Mouse (Mus musculus) neural tube, embryonic 12.5 days (tissue): ENCODE data around the gene Srprb. TPM values are rescaled to one million over a fixed set of nuclear protein-coding genes. Genes with fewer than 3 reads are reported as not detected.
A peak's percentile ranks its signal among the peaks of the same experiment; 100 is the strongest.

Experiments
- ATAC-seq: fragments of 200-750 bp; cut with Nextera tagmentation; 2 replicates; pipeline ENCODE4 v1.8.0; 2017; ENCODE audit warnings: low read depth, mild to moderate bottlenecking, moderate TSS enrichment, moderate library complexity; ENCODE audit not compliant: low FRiP score
- H3K27ac ChIP-seq: fragments of 300-500 bp; sonication (generic); 2 replicates; pipeline ENCODE4 v1.5.1; 2016
- H3K27me3 ChIP-seq: fragments of 300-500 bp; sonication (generic); replicated peaks from 2 replicates; pipeline ENCODE4 v1.6.1; 2016; ENCODE audit warnings: mild to moderate bottlenecking
- H3K36me3 ChIP-seq: fragments of 300-500 bp; sonication (generic); 2 replicates; pipeline ENCODE4 v1.6.1; 2016; ENCODE audit warnings: mild to moderate bottlenecking
- H3K4me1 ChIP-seq: fragments of 300-500 bp; sonication (generic); 2 replicates; pipeline ENCODE4 v1.6.1; 2016
- H3K4me2 ChIP-seq: fragments of 300-500 bp; sonication (generic); replicated peaks from 2 replicates; pipeline ENCODE4 v1.6.1; 2016; ENCODE audit warnings: mild to moderate bottlenecking
- H3K4me3 ChIP-seq: fragments of 300-500 bp; sonication (generic); 2 replicates; pipeline ENCODE4 v1.5.1; 2016
- H3K9ac ChIP-seq: fragments of 300-500 bp; sonication (generic); 2 replicates; pipeline ENCODE4 v1.6.1; 2016; ENCODE audit warnings: mild to moderate bottlenecking
- H3K9me3 ChIP-seq: fragments of 300-500 bp; sonication (generic); 2 replicates; pipeline ENCODE4 v1.6.1; 2016; ENCODE audit warnings: mild to moderate bottlenecking
- WGBS: fragments of 180-500 bp; shearing (Covaris S2); methylation state at CpG from one replicate; pipeline ENCODE4 v1.1.7; 2016; 5-methylcytosine and 5-hydroxymethylcytosine counted together
- polyA plus RNA-seq: library from polyadenylated mRNA; unstranded; fragments of >200 nt; fragmentation: Nextera tagmentation; extraction: Ambion mirVana; gene quantifications from 2 replicates; pipeline ENCODE4 v1.2.1, GENCODE M21; 2016

Gene Srprb
- 54.0 and 54.3 TPM in 2 replicates for polyA plus RNA-seq

DNA sequence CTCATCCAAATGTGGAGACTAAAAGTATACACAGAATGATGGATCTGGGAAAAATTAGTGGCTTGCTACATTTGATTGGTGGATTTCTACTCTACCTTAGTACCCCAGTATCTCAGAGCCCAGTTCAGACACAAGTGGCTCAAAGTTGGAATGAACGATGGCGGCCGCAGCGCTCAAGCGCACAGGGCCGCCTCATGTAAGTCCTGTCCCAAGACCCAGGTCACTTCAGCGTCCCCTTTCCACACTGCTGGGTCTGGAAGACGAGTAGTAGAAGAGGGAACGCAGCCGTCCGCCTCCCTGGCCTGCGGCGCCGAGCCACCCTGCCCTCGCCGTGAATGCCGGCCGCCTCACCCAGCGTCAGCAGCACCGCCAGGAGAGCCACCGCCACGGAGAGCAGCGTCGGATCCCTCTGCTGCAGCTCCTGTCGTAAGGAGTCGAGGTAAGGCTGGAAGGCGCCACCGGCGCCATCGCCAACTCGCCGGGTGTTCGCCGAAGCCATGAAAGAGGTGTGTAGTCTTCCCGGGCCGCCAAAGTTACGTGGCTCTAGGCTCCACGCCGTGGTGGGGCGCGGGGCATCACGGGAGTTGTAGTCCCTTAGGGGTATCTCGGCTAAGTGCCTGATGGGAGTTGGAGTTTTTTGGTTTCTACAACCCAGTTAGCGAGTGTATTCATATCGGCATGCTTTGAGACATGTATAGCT lies at the start of gene Srprb:
TSS of gene Srprb (minus strand) at position 577 of the 700 bp plus-strand sequence.
- H3K4me1 ChIP-seq: peaks cover 3% of the 10 kb centered on the region; the same call in 1 of the 2 replicates
- peak within 1 kb of the TSS; percentile 81 for H3K9ac ChIP-seq
- H3K4me3 ChIP-seq: peak within 1 kb of the TSS; percentile 79
- ATAC-seq: peak; percentile 98
- peak within 1 kb of the TSS; percentile 60 for H3K4me2 ChIP-seq
- WGBS: under 1% methylated on average over 45 of the region's 45 CpGs
- no peak within 1 kb of the TSS for H3K27ac ChIP-seq
- no peaks in the 10 kb centered on the region for H3K9me3 ChIP-seq
- peaks cover 19% of the 10 kb centered on the region for H3K36me3 ChIP-seq
- no peaks in the 10 kb centered on the region for H3K27me3 ChIP-seq

DNA sequence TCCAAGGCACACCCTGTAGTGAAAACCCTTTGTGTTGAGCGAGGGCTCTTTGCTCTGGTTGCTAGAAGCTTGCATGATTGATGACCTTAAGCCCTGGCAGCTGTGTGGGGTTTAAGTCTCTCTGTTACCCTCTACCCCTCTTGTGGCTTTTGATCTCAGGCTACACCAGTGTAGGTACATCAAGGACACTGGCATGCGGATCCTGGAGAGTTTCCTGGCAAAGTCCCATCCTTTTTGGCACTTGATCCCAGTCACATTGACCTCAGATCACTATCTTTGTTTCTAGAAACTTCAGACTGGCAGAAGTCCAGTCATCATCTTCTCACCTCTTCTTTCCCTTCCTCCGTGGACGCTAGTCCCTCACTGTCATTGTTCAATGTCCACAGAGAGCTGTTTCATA lies 46.7 kb upstream of the Srprb start:
- no peak overlapping the region for H3K9ac ChIP-seq
- no peaks in the 10 kb centered on the region for H3K27me3 ChIP-seq
- H3K36me3 ChIP-seq: no peaks in the 10 kb centered on the region
- ATAC-seq: no peak
- no peak overlapping the region for H3K27ac ChIP-seq
- no peak overlapping the region for H3K4me3 ChIP-seq
- H3K4me2 ChIP-seq: no peak overlapping the region
- no peaks in the 10 kb centered on the region for H3K9me3 ChIP-seq
- WGBS: 61% methylated on average over 4 of the region's 4 CpGs
- H3K4me1 ChIP-seq: no peaks in the 10 kb centered on the region

GRCm38 (mm10) chr9:103246526-103247168 lies 44.7 kb upstream of the Srprb start:
- Histone ChIP-seq H3K4me1 (no peaks in the 10 kb centered on the region), H3K27me3 (no peaks in the 10 kb centered on the region), H3K9me3 (no peaks in the 10 kb centered on the region), H3K36me3 (no peaks in the 10 kb centered on the region), H3K27ac (no peak overlapping the region), H3K9ac (no peak overlapping the region), H3K4me3 (no peak overlapping the region), H3K4me2 (no peak overlapping the region)
- WGBS: 88% methylated on average over 8 of the region's 8 CpGs
- ATAC-seq: no peak

- H3K4me2 ChIP-seq: no peak overlapping the region
- H3K4me3 ChIP-seq: no peak overlapping the region
- no peaks in the 10 kb centered on the region for H3K27me3 ChIP-seq
- no peak for ATAC-seq
- H3K9ac ChIP-seq: no peak overlapping the region
- WGBS: 92% methylated on average over 4 of the region's 4 CpGs
- H3K36me3 ChIP-seq: no peaks in the 10 kb centered on the region
- no peak overlapping the region for H3K27ac ChIP-seq
- no peaks in the 10 kb centered on the region for H3K9me3 ChIP-seq
- 0 out of 2 replicates have a peak, but pooled peaks cover 4% of the 10 kb centered on the region for H3K4me1 ChIP-seq
These were observed 41.7 kb upstream of the Srprb start for GRCm38 (mm10) chr9:103243640-103244039.

DNA sequence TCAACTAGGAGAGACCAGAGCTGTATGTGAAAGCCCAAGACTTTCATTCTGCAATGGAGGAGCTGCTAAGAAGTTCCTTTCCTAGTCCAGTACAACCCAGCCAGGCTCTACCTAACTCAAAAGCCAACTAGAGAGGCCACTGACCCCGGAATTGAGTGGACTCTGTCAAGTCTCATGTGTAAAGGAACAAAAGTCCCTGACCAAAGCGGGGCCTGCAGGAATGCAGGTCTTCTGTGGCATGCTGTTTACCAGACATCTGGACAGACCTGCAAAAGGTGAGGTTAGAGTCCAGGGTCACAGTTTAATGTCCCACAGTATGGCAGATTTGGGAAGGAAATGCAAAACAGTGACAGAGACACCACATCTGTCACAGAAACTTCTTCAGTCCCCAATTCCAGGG lies 39.3 kb upstream of the Srprb start:
- Histone ChIP-seq H3K4me3 (no peak overlapping the region), H3K9ac (no peak overlapping the region), H3K27ac (no peak overlapping the region), H3K4me2 (no peak overlapping the region), H3K36me3 (no peaks in the 10 kb centered on the region), H3K27me3 (no peaks in the 10 kb centered on the region), H3K9me3 (no peaks in the 10 kb centered on the region), H3K4me1 (0 out of 2 replicates have a peak, but pooled peaks cover 4% of the 10 kb centered on the region)
- ATAC-seq: no peak
- 82% methylated on average over 2 of the region's 2 CpGs for WGBS

DNA sequence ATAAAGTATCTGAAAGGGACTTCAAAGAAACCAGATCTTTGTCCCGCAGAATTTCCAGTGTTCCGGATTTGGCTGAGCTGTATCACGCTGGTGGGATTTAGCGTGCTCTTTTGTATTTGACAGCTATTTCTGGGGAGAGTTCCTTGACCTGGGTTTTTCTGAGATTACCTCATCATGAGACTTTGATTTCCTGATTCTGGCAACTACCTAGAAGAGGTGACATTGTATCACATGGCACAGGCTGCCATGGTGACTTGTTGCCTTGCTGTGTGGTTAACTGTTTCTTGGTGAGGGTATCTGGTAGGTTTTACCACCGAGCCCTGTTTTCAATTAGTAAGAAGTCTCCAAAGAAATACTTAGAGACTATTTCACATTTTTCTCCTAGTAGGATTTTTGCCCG lies 37.5 kb upstream of the Srprb start:
- Histone ChIP-seq H3K27ac (no peak overlapping the region), H3K4me3 (no peak overlapping the region), H3K36me3 (no peaks in the 10 kb centered on the region), H3K9me3 (no peaks in the 10 kb centered on the region), H3K4me1 (0 out of 2 replicates have a peak, but pooled peaks cover 4% of the 10 kb centered on the region), H3K9ac (no peak overlapping the region), H3K27me3 (no peaks in the 10 kb centered on the region), H3K4me2 (no peak overlapping the region)
- WGBS: 92% methylated on average over 6 of the region's 6 CpGs
- no peak for ATAC-seq

GRCm38 (mm10) chr9:103234565-103235165 lies 32.7 kb upstream of the Srprb start:
- 64% methylated on average over 7 of the region's 7 CpGs for WGBS
- H3K9me3 ChIP-seq: no peaks in the 10 kb centered on the region
- H3K27me3 ChIP-seq: no peaks in the 10 kb centered on the region
- H3K9ac ChIP-seq: no peak overlapping the region
- no peaks in the 10 kb centered on the region for H3K36me3 ChIP-seq
- no peak for ATAC-seq
- H3K4me2 ChIP-seq: no peak overlapping the region
- H3K4me1 ChIP-seq: peaks cover 5% of the 10 kb centered on the region; the same call in 1 of the 2 replicates
- no peak overlapping the region for H3K4me3 ChIP-seq
- H3K27ac ChIP-seq: no peak overlapping the region

DNA sequence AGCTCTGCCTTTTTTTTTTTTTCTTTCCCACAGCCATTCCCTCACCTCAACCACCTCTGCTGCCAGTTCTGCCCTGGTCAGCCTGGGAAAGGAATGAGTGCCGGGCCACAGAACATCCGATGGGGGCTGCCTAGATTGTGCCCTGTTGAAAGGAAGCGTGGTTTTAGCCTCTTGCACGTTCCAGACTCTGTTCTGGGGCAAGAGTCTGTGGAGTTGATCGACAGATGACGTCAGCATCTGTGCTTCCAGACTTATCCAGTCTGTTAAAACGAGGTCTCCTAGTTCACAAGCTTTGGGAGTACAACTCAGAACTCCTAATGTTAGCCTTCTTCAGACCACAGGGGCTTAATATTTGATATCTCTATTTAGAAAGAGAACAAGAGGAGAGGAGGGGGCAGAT lies 32.1 kb upstream of the Srprb start:
- H3K27me3 ChIP-seq: no peaks in the 10 kb centered on the region
- H3K9me3 ChIP-seq: no peaks in the 10 kb centered on the region
- H3K4me1 ChIP-seq: peaks cover 5% of the 10 kb centered on the region; the same call in 1 of the 2 replicates
- no peak overlapping the region for H3K4me2 ChIP-seq
- H3K36me3 ChIP-seq: no peaks in the 10 kb centered on the region
- H3K9ac ChIP-seq: no peak overlapping the region
- H3K27ac ChIP-seq: no peak overlapping the region
- H3K4me3 ChIP-seq: no peak overlapping the region
- ATAC-seq: no peak
- WGBS: 82% methylated on average over 7 of the region's 7 CpGs

DNA sequence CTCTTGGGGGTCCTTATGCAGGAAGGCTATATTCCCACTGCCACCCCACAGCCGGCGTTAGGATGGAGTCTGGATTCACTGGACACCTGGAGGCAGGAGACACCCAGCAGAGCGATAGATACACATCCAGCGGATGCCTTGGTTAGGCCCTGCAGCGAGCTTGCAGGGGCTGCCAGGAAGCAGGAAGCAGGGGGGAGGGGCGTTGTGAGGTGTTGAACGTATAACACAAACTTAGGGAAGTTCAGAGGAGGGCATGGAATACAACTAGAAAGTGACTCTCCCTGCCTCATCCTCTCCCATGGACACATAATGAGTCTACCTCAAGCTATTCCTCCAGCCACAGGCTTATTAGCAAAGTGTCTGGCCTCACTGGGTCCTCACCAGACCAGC lies 31.1 kb upstream of the Srprb start:
- Histone ChIP-seq H3K27ac (no peak overlapping the region), H3K9me3 (no peaks in the 10 kb centered on the region), H3K9ac (no peak overlapping the region), H3K4me2 (no peak overlapping the region), H3K27me3 (no peaks in the 10 kb centered on the region), H3K4me3 (no peak overlapping the region), H3K36me3 (no peaks in the 10 kb centered on the region), H3K4me1 (peaks cover 5% of the 10 kb centered on the region; the same call in 1 of the 2 replicates)
- WGBS: 66% methylated on average over 7 of the region's 7 CpGs
- ATAC-seq: no peak

- Histone ChIP-seq H3K27ac (no peak overlapping the region), H3K27me3 (no peaks in the 10 kb centered on the region)
- no peak for ATAC-seq
These were observed 30.5 kb upstream of the Srprb start for GRCm38 (mm10) chr9:103232232-103233005.

GRCm38 (mm10) chr9:103230151-103230951 lies 28.4 kb upstream of the Srprb start, which contains the start of the genes Gm20425 and Trf:
Gm20425 (minus strand) TSS chr9:103230307.
Trf (minus strand) TSS chr9:103230444.
- peak within 1 kb of the TSS; percentile 7; the same call in 1 of the 2 replicates for H3K4me3 ChIP-seq
- no peaks in the 10 kb centered on the region for H3K27me3 ChIP-seq
- WGBS: 41% methylated on average over 29 of the region's 29 CpGs
- peaks cover 5% of the 10 kb centered on the region; the same call in 1 of the 2 replicates for H3K4me1 ChIP-seq
- 0 out of 2 replicates have a peak within 1 kb of the TSS, but pooled peaks have one; percentile 6 for H3K27ac ChIP-seq
- H3K4me2 ChIP-seq: peak within 1 kb of the TSS; percentile 47
- H3K9ac ChIP-seq: peak within 1 kb of the TSS; percentile 45
- ATAC-seq: peak; percentile 51; the same call in 1 of the 2 replicates
- H3K36me3 ChIP-seq: no peaks in the 10 kb centered on the region
- H3K9me3 ChIP-seq: no peaks in the 10 kb centered on the region

More at GRCm38 (mm10) chr9:103232232-103233005, 30.5 kb upstream of the Srprb start:
- H3K4me1 ChIP-seq: peaks cover 5% of the 10 kb centered on the region; the same call in 1 of the 2 replicates
- 90% methylated on average over 7 of the region's 7 CpGs for WGBS
- H3K9me3 ChIP-seq: no peaks in the 10 kb centered on the region
- H3K4me2 ChIP-seq: no peak overlapping the region
- H3K9ac ChIP-seq: no peak overlapping the region
- H3K36me3 ChIP-seq: no peaks in the 10 kb centered on the region
- H3K4me3 ChIP-seq: no peak overlapping the region
